Mouse (Mus musculus): ENCODE results near the gene Tchhl1. TPM values are rescaled to one million over a fixed set of nuclear protein-coding genes. Genes with fewer than 3 reads are reported as not detected.
A peak's percentile ranks its signal among the peaks of the same experiment; 100 is the strongest.

The Tchhl1 gene
- total and polyA plus RNA-seq, 2 experiments from 2014 or later = not detected

- Histone ChIP-seq H3K4me1 (ENCODE audit: control insufficient read depth, insufficient read depth) (no peaks in the 10 kb centered on the region), H3K4me2 (ENCODE audit: low read depth, low read length) (no peak overlapping the region), H3K4me3 (ENCODE audit: low read depth, low read length) (no peak overlapping the region), H3K36me3 (replicated peaks; ENCODE audit: control insufficient read depth, insufficient read depth, low read length) (no peaks in the 10 kb centered on the region), H3K9me3 (replicated peaks; ENCODE audit: control insufficient read depth, low read length) (no peaks in the 10 kb centered on the region), H3K9ac (replicated peaks; ENCODE audit: low read depth, low read length) (no peak overlapping the region), H3K27me3 (ENCODE audit: control insufficient read depth, insufficient read depth, low read length) (no peaks in the 10 kb centered on the region), H3K27ac (ENCODE audit: low read depth) (no peak overlapping the region)
- WGBS = 77% methylated on average over 7 of the region's 7 CpGs
- DNase-seq (ENCODE audit: low spot score) (no peak), ATAC-seq (ENCODE audit: insufficient read depth, low read depth) (no peak)
- no peak for TF ChIP-seq CTCF (IDR thresholded peaks at IDR 0.05; ENCODE audit: low read depth)
- TF ChIP-seq EP300 (IDR thresholded peaks at IDR 0.05; ENCODE audit: low read depth) = no peak
Measured at GRCm38 (mm10) chr3:93512386-93513101, 44.0 kb downstream of the Tchhl1 start.

GRCm38 (mm10) chr3:93514628-93515027 is 46.1 kb downstream of the Tchhl1 start:
- H3K36me3 ChIP-seq (replicated peaks; ENCODE audit: control insufficient read depth, insufficient read depth, low read length) = no peaks in the 10 kb centered on the region
- no peak for DNase-seq (ENCODE audit: low spot score)
- H3K4me3 ChIP-seq (ENCODE audit: low read depth, low read length) = no peak overlapping the region
- ATAC-seq (ENCODE audit: insufficient read depth, low read depth) = no peak
- H3K9me3 ChIP-seq (replicated peaks; ENCODE audit: control insufficient read depth, low read length) = no peaks in the 10 kb centered on the region
- no peaks in the 10 kb centered on the region for H3K27me3 ChIP-seq (ENCODE audit: control insufficient read depth, insufficient read depth, low read length)
- H3K27ac ChIP-seq (ENCODE audit: low read depth) = no peak overlapping the region
- no peak for TF ChIP-seq CTCF (IDR thresholded peaks at IDR 0.05; ENCODE audit: low read depth)
- no peak for TF ChIP-seq EP300 (IDR thresholded peaks at IDR 0.05; ENCODE audit: low read depth)
- H3K4me1 ChIP-seq (ENCODE audit: control insufficient read depth, insufficient read depth) = no peaks in the 10 kb centered on the region
- no peak overlapping the region for H3K9ac ChIP-seq (replicated peaks; ENCODE audit: low read depth, low read length)
- H3K4me2 ChIP-seq (ENCODE audit: low read depth, low read length) = no peak overlapping the region
- WGBS = 87% methylated on average over 3 of the region's 3 CpGs

GRCm38 (mm10) chr3:93517343-93517742 is 48.8 kb downstream of the Tchhl1 start:
- ATAC-seq (ENCODE audit: insufficient read depth, low read depth) (no peak), DNase-seq (ENCODE audit: low spot score) (no peak)
- TF ChIP-seq EP300 (IDR thresholded peaks at IDR 0.05; ENCODE audit: low read depth) = no peak
- TF ChIP-seq CTCF (IDR thresholded peaks at IDR 0.05; ENCODE audit: low read depth) = no peak
- Histone ChIP-seq H3K4me1 (ENCODE audit: control insufficient read depth, insufficient read depth) (no peaks in the 10 kb centered on the region), H3K9me3 (replicated peaks; ENCODE audit: control insufficient read depth, low read length) (no peaks in the 10 kb centered on the region), H3K27me3 (ENCODE audit: control insufficient read depth, insufficient read depth, low read length) (no peaks in the 10 kb centered on the region), H3K27ac (ENCODE audit: low read depth) (no peak overlapping the region), H3K4me3 (ENCODE audit: low read depth, low read length) (no peak overlapping the region), H3K4me2 (ENCODE audit: low read depth, low read length) (no peak overlapping the region), H3K9ac (replicated peaks; ENCODE audit: low read depth, low read length) (no peak overlapping the region), H3K36me3 (replicated peaks; ENCODE audit: control insufficient read depth, insufficient read depth, low read length) (no peaks in the 10 kb centered on the region)
- WGBS = 53% methylated on average over 2 of the region's 2 CpGs

GRCm38 (mm10) chr3:93519856-93520329 is 51.3 kb downstream of the Tchhl1 start:
- peak overlapping the region; percentile 75 for H3K9ac ChIP-seq (replicated peaks; ENCODE audit: low read depth, low read length)
- ATAC-seq (ENCODE audit: insufficient read depth, low read depth) (no peak), DNase-seq (ENCODE audit: low spot score) (no peak)
- peak overlapping the region; percentile 66 for H3K4me3 ChIP-seq (ENCODE audit: low read depth, low read length)
- TF ChIP-seq CTCF (IDR thresholded peaks at IDR 0.05; ENCODE audit: low read depth) (no peak), EP300 (IDR thresholded peaks at IDR 0.05; ENCODE audit: low read depth) (no peak)
- no peaks in the 10 kb centered on the region for H3K27me3 ChIP-seq (ENCODE audit: control insufficient read depth, insufficient read depth, low read length)
- 45% methylated on average over 5 of the region's 5 CpGs for WGBS
- peak overlapping the region; percentile 89; the same call in 1 of the 2 replicates for H3K27ac ChIP-seq (ENCODE audit: low read depth)
- H3K4me1 ChIP-seq (ENCODE audit: control insufficient read depth, insufficient read depth) = no peaks in the 10 kb centered on the region
- peaks cover 10% of the 10 kb centered on the region; the same call in 1 of the 2 replicates for H3K36me3 ChIP-seq (replicated peaks; ENCODE audit: control insufficient read depth, insufficient read depth, low read length)
- H3K9me3 ChIP-seq (replicated peaks; ENCODE audit: control insufficient read depth, low read length) = no peaks in the 10 kb centered on the region
- peak overlapping the region; percentile 65 for H3K4me2 ChIP-seq (ENCODE audit: low read depth, low read length)

- Histone ChIP-seq H3K4me2 (ENCODE audit: low read depth, low read length) (peak within 1 kb of the TSS; percentile 65), H3K36me3 (replicated peaks; ENCODE audit: control insufficient read depth, insufficient read depth, low read length) (peaks cover 10% of the 10 kb centered on the region; the same call in 1 of the 2 replicates), H3K4me3 (ENCODE audit: low read depth, low read length) (peak within 1 kb of the TSS; percentile 66), H3K27ac (ENCODE audit: low read depth) (peak within 1 kb of the TSS; percentile 89), H3K9me3 (replicated peaks; ENCODE audit: control insufficient read depth, low read length) (no peaks in the 10 kb centered on the region), H3K4me1 (ENCODE audit: control insufficient read depth, insufficient read depth) (no peaks in the 10 kb centered on the region), H3K9ac (replicated peaks; ENCODE audit: low read depth, low read length) (peak within 1 kb of the TSS; percentile 75), H3K27me3 (ENCODE audit: control insufficient read depth, insufficient read depth, low read length) (no peaks in the 10 kb centered on the region)
- WGBS = under 1% methylated on average over 38 of the region's 38 CpGs
- DNase-seq (ENCODE audit: low spot score) (peak; percentile 69), ATAC-seq (ENCODE audit: insufficient read depth, low read depth) (peak; percentile 89)
- no peak for TF ChIP-seq EP300 (IDR thresholded peaks at IDR 0.05; ENCODE audit: low read depth)
- peak; percentile 9; the same call in 1 of the 2 replicates for TF ChIP-seq CTCF (IDR thresholded peaks at IDR 0.05; ENCODE audit: low read depth)
Measured at GRCm38 (mm10) chr3:93520330-93521193, 52.0 kb downstream of the Tchhl1 start, which contains the start of gene S100a11. TSS of gene S100a11 (plus strand) at chr3:93520488.

Small RNA genes lying within 50 kb of the gene (microRNA-seq; reads per million reads assigned to microRNA genes)
- not detected for gene Gm22752

Other genes starting within 250 kb of the Tchhl1 start
- 0.15 TPM in 1 of 2 replicates, not detected in the other for gene Flg, start 195.2 kb upstream of the Tchhl1 start, total RNA-seq (2014; rRNA removed; ENCODE audit: low replicate concordance)
- gene Flg, start 195.2 kb upstream of the Tchhl1 start, polyA plus RNA-seq (2015; fragmentation: Nextera tagmentation; extraction: Ambion mirVana) = not detected in 2 replicates
- not detected in 2 replicates for gene Hrnr, start 149.0 kb upstream of the Tchhl1 start, total RNA-seq (2014; rRNA removed; ENCODE audit: low replicate concordance)
- gene Hrnr, start 149.0 kb upstream of the Tchhl1 start, polyA plus RNA-seq (2015; fragmentation: Nextera tagmentation; extraction: Ambion mirVana) = not detected in 2 replicates
- not detected in 2 replicates for gene Rptn, start 75.1 kb upstream of the Tchhl1 start, total RNA-seq (2014; rRNA removed; ENCODE audit: low replicate concordance)
- gene Rptn, start 75.1 kb upstream of the Tchhl1 start, polyA plus RNA-seq (2015; fragmentation: Nextera tagmentation; extraction: Ambion mirVana) = not detected in 2 replicates
- gene Tchh, start 26.4 kb upstream of the Tchhl1 start, total RNA-seq (2014; rRNA removed; ENCODE audit: low replicate concordance) = 0.08 and 0.31 TPM in 2 replicates
- 0.23 and 0.25 TPM in 2 replicates for gene Tchh, start 26.4 kb upstream of the Tchhl1 start, polyA plus RNA-seq (2015; fragmentation: Nextera tagmentation; extraction: Ambion mirVana)
- gene S100a11, start 51.7 kb downstream of the Tchhl1 start, total RNA-seq (2014; rRNA removed; ENCODE audit: low replicate concordance) = 47.5 and 77.1 TPM in 2 replicates
- 686 TPM in 2 replicates for gene S100a11, start 51.7 kb downstream of the Tchhl1 start, polyA plus RNA-seq (2015; fragmentation: Nextera tagmentation; extraction: Ambion mirVana)
- gene S100a10, start 86.3 kb downstream of the Tchhl1 start, total RNA-seq (2014; rRNA removed; ENCODE audit: low replicate concordance) = 199 and 247 TPM in 2 replicates
- gene S100a10, start 86.3 kb downstream of the Tchhl1 start, polyA plus RNA-seq (2015; fragmentation: Nextera tagmentation; extraction: Ambion mirVana) = 174 and 192 TPM in 2 replicates
- gene Tdpoz2, start 183.9 kb downstream of the Tchhl1 start, total RNA-seq (2014; rRNA removed; ENCODE audit: low replicate concordance) = not detected in 2 replicates
- not detected in 2 replicates for gene Tdpoz2, start 183.9 kb downstream of the Tchhl1 start, polyA plus RNA-seq (2015; fragmentation: Nextera tagmentation; extraction: Ambion mirVana)
- gene Tdpoz1, start 207.6 kb downstream of the Tchhl1 start, total RNA-seq (2014; rRNA removed; ENCODE audit: low replicate concordance) = not detected in 2 replicates
- gene Tdpoz1, start 207.6 kb downstream of the Tchhl1 start, polyA plus RNA-seq (2015; fragmentation: Nextera tagmentation; extraction: Ambion mirVana) = not detected in 2 replicates
- not detected in 2 replicates for gene Gm37596, start 224.3 kb downstream of the Tchhl1 start, total RNA-seq (2014; rRNA removed; ENCODE audit: low replicate concordance)
- gene Gm37596, start 224.3 kb downstream of the Tchhl1 start, polyA plus RNA-seq (2015; fragmentation: Nextera tagmentation; extraction: Ambion mirVana) = not detected in 2 replicates

Data from heart, postnatal 0 days (tissue).